Mouse (Mus musculus) limb, embryonic 15.5 days (tissue): ENCODE results near the gene 1700109H08Rik. TPM values are rescaled to one million over a fixed set of nuclear protein-coding genes. Genes with fewer than 3 reads are reported as not detected.

Source experiments
- ATAC-seq: fragments of 200-750 bp; cut with Nextera tagmentation; 2 replicates; pipeline ENCODE4 v1.8.0; 2017; ENCODE audit warnings: low read depth, moderate TSS enrichment; ENCODE audit not compliant: insufficient number of reproducible peaks, low FRiP score, low TSS enrichment
- H3K27ac ChIP-seq: fragments of 300-500 bp; sonication (generic); 2 replicates; pipeline ENCODE4 v1.5.1; 2015; ENCODE audit warnings: moderate library complexity, mild to moderate bottlenecking, inconsistent platforms
- H3K27me3 ChIP-seq: fragments of 300-500 bp; sonication (generic); 2 replicates; pipeline ENCODE4 v1.6.1; 2015; ENCODE audit warnings: inconsistent platforms
- H3K36me3 ChIP-seq: fragments of 300-500 bp; sonication (generic); 2 replicates; pipeline ENCODE4 v1.6.1; 2015; ENCODE audit warnings: inconsistent platforms
- H3K4me1 ChIP-seq: fragments of 300-500 bp; sonication (generic); 2 replicates; pipeline ENCODE4 v1.6.1; 2015; ENCODE audit warnings: inconsistent platforms
- H3K4me2 ChIP-seq: fragments of 300-500 bp; sonication (generic); 2 replicates; pipeline ENCODE4 v1.6.1; 2015; ENCODE audit warnings: mild to moderate bottlenecking, inconsistent platforms
- H3K4me3 ChIP-seq: fragments of 300-500 bp; sonication (generic); 2 replicates; pipeline ENCODE4 v1.5.1; 2015; ENCODE audit warnings: mild to moderate bottlenecking, inconsistent platforms
- H3K9ac ChIP-seq: fragments of 300-500 bp; sonication (generic); 2 replicates; pipeline ENCODE4 v1.6.1; 2015; ENCODE audit warnings: inconsistent platforms
- H3K9me3 ChIP-seq: fragments of 300-500 bp; sonication (generic); 2 replicates; pipeline ENCODE4 v1.6.1; 2016; ENCODE audit warnings: inconsistent platforms
- WGBS: fragments of 180-500 bp; shearing (Covaris S2); methylation state at CpG from one replicate; pipeline ENCODE4 v1.1.7; 2015; 5-methylcytosine and 5-hydroxymethylcytosine counted together
- polyA plus RNA-seq: library from polyadenylated mRNA; unstranded; fragments of >200 nt; fragmentation: Nextera tagmentation; extraction: Ambion mirVana; gene quantifications from 2 replicates; pipeline ENCODE4 v1.2.1, GENCODE M21; 2015

The 1700109H08Rik gene
- polyA plus RNA-seq, 1 experiment from 2014 or later: 2.9 TPM

- H3K27me3 ChIP-seq: no peaks in the 10 kb centered on the region
- H3K9me3 ChIP-seq: no peaks in the 10 kb centered on the region
- 92% methylated on average over 1 of the region's 1 CpGs for WGBS
- ATAC-seq: no peak
- no peak overlapping the region for H3K4me2 ChIP-seq
- H3K9ac ChIP-seq: no peak overlapping the region
- H3K4me3 ChIP-seq: no peak overlapping the region
- peaks cover 10% of the 10 kb centered on the region for H3K4me1 ChIP-seq
- H3K36me3 ChIP-seq: no peaks in the 10 kb centered on the region
- no peak overlapping the region for H3K27ac ChIP-seq
These were observed 25.1 kb upstream of the 1700109H08Rik start for GRCm38 (mm10) chr5:3546226-3546625.

GRCm38 (mm10) chr5:3551481-3551880, 19.9 kb upstream of the 1700109H08Rik start:
- no peak overlapping the region for H3K9ac ChIP-seq
- no peak overlapping the region for H3K27ac ChIP-seq
- H3K4me2 ChIP-seq: no peak overlapping the region
- no peak for ATAC-seq
- H3K4me3 ChIP-seq: no peak overlapping the region
- H3K9me3 ChIP-seq: no peaks in the 10 kb centered on the region
- peaks cover 19% of the 10 kb centered on the region for H3K36me3 ChIP-seq
- no peaks in the 10 kb centered on the region for H3K4me1 ChIP-seq
- H3K27me3 ChIP-seq: no peaks in the 10 kb centered on the region
- 88% methylated on average over 1 of the region's 1 CpGs for WGBS

GRCm38 (mm10) chr5:3554198-3554597, 17.2 kb upstream of the 1700109H08Rik start:
- Histone ChIP-seq H3K9ac (no peak overlapping the region), H3K9me3 (no peaks in the 10 kb centered on the region), H3K27me3 (no peaks in the 10 kb centered on the region), H3K4me1 (no peaks in the 10 kb centered on the region), H3K4me3 (no peak overlapping the region), H3K27ac (no peak overlapping the region), H3K4me2 (no peak overlapping the region), H3K36me3 (peaks cover 36% of the 10 kb centered on the region)
- ATAC-seq: no peak
- WGBS: 74% methylated on average over 2 of the region's 2 CpGs

- Histone ChIP-seq H3K4me3 (no peak overlapping the region), H3K27me3 (no peaks in the 10 kb centered on the region), H3K9ac (no peak overlapping the region), H3K4me2 (no peak overlapping the region), H3K9me3 (no peaks in the 10 kb centered on the region), H3K36me3 (peaks cover 93% of the 10 kb centered on the region), H3K27ac (no peak overlapping the region), H3K4me1 (no peaks in the 10 kb centered on the region)
- ATAC-seq: no peak
- WGBS: 91% methylated on average over 2 of the region's 2 CpGs
These were observed 3.5 kb downstream of the 1700109H08Rik start for GRCm38 (mm10) chr5:3574825-3575224.

- no peak for ATAC-seq
- H3K9me3 ChIP-seq: no peaks in the 10 kb centered on the region
- H3K27me3 ChIP-seq: no peaks in the 10 kb centered on the region
- no peak overlapping the region for H3K27ac ChIP-seq
- no peak overlapping the region for H3K4me2 ChIP-seq
- 95% methylated on average over 2 of the region's 2 CpGs for WGBS
- H3K9ac ChIP-seq: no peak overlapping the region
- H3K4me1 ChIP-seq: no peaks in the 10 kb centered on the region
- peaks cover 88% of the 10 kb centered on the region for H3K36me3 ChIP-seq
- no peak overlapping the region for H3K4me3 ChIP-seq
These were observed 6.6 kb downstream of the 1700109H08Rik start for GRCm38 (mm10) chr5:3577939-3578338.

GRCm38 (mm10) chr5:3579066-3579465, 7.7 kb downstream of the 1700109H08Rik start:
- WGBS: 92% methylated on average over 7 of the region's 7 CpGs
- Histone ChIP-seq H3K9ac (no peak overlapping the region), H3K4me1 (no peaks in the 10 kb centered on the region), H3K4me2 (no peak overlapping the region), H3K27ac (no peak overlapping the region), H3K9me3 (no peaks in the 10 kb centered on the region), H3K27me3 (no peaks in the 10 kb centered on the region), H3K36me3 (peaks cover 87% of the 10 kb centered on the region), H3K4me3 (no peak overlapping the region)
- ATAC-seq: no peak

- under 1% methylated on average over 50 of the region's 50 CpGs for WGBS
- Histone ChIP-seq H3K9ac (peak within 1 kb of the TSS; percentile 57), H3K4me3 (peak within 1 kb of the TSS; percentile 84), H3K36me3 (peaks cover 12% of the 10 kb centered on the region), H3K27ac (peak within 1 kb of the TSS; percentile 78), H3K4me1 (peaks cover 15% of the 10 kb centered on the region), H3K27me3 (no peaks in the 10 kb centered on the region), H3K9me3 (no peaks in the 10 kb centered on the region), H3K4me2 (peak within 1 kb of the TSS; percentile 79)
- ATAC-seq: peak; percentile 99
These were observed 24.5 kb downstream of the 1700109H08Rik start, which contains the start of gene Pex1 for GRCm38 (mm10) chr5:3595693-3596398. Pex1 (plus strand) TSS chr5:3596066.

GRCm38 (mm10) chr5:3596399-3596766, 25.0 kb downstream of the 1700109H08Rik start, which contains the start of gene Rbm48:
Rbm48 (minus strand) TSS chr5:3596585.
- Histone ChIP-seq H3K27ac (peak within 1 kb of the TSS; percentile 78), H3K4me1 (peaks cover 15% of the 10 kb centered on the region), H3K36me3 (peaks cover 7% of the 10 kb centered on the region), H3K4me2 (peak within 1 kb of the TSS; percentile 79), H3K9ac (peak within 1 kb of the TSS; percentile 57), H3K4me3 (peak within 1 kb of the TSS; percentile 84), H3K9me3 (no peaks in the 10 kb centered on the region), H3K27me3 (no peaks in the 10 kb centered on the region)
- peak; percentile 74; the same call in 1 of the 2 replicates for ATAC-seq
- WGBS: under 1% methylated on average over 31 of the region's 31 CpGs

GRCm38 (mm10) chr5:3597171-3597570, 25.8 kb downstream of the 1700109H08Rik start:
- H3K27me3 ChIP-seq: no peaks in the 10 kb centered on the region
- H3K27ac ChIP-seq: no peak overlapping the region
- ATAC-seq: no peak
- H3K9ac ChIP-seq: no peak overlapping the region
- no peaks in the 10 kb centered on the region for H3K9me3 ChIP-seq
- peak overlapping the region; percentile 84 for H3K4me3 ChIP-seq
- peaks cover 15% of the 10 kb centered on the region for H3K4me1 ChIP-seq
- H3K36me3 ChIP-seq: no peaks in the 10 kb centered on the region; the same call in none of the 2 replicates
- H3K4me2 ChIP-seq: peak overlapping the region; percentile 79

- H3K9me3 ChIP-seq: no peaks in the 10 kb centered on the region
- H3K9ac ChIP-seq: no peak overlapping the region
- no peak overlapping the region for H3K27ac ChIP-seq
- 85% methylated on average over 5 of the region's 5 CpGs for WGBS
- no peak overlapping the region for H3K4me2 ChIP-seq
- H3K36me3 ChIP-seq: peaks cover 1% of the 10 kb centered on the region
- H3K4me3 ChIP-seq: no peak overlapping the region
- no peaks in the 10 kb centered on the region for H3K27me3 ChIP-seq
- no peak for ATAC-seq
- peaks cover 15% of the 10 kb centered on the region for H3K4me1 ChIP-seq
These were observed 27.4 kb downstream of the 1700109H08Rik start for GRCm38 (mm10) chr5:3598766-3599165.

- Histone ChIP-seq H3K4me1 (peaks cover 6% of the 10 kb centered on the region), H3K27me3 (no peaks in the 10 kb centered on the region), H3K4me2 (no peak overlapping the region), H3K4me3 (no peak overlapping the region), H3K36me3 (peaks cover 8% of the 10 kb centered on the region), H3K9ac (no peak overlapping the region), H3K27ac (no peak overlapping the region), H3K9me3 (no peaks in the 10 kb centered on the region)
- no peak for ATAC-seq
- 82% methylated on average over 1 of the region's 1 CpGs for WGBS
These were observed 28.9 kb downstream of the 1700109H08Rik start for GRCm38 (mm10) chr5:3600298-3600697.

GRCm38 (mm10) chr5:3600790-3601189, 29.4 kb downstream of the 1700109H08Rik start:
- WGBS: 87% methylated on average over 3 of the region's 3 CpGs
- no peak overlapping the region for H3K4me2 ChIP-seq
- no peak overlapping the region for H3K27ac ChIP-seq
- no peaks in the 10 kb centered on the region for H3K9me3 ChIP-seq
- ATAC-seq: no peak
- no peak overlapping the region for H3K9ac ChIP-seq
- H3K36me3 ChIP-seq: peaks cover 13% of the 10 kb centered on the region
- H3K27me3 ChIP-seq: no peaks in the 10 kb centered on the region
- peaks cover 5% of the 10 kb centered on the region; the same call in 1 of the 2 replicates for H3K4me1 ChIP-seq
- no peak overlapping the region for H3K4me3 ChIP-seq
